Mouse (Mus musculus) heart, adult 2 months (tissue): Measurements from ENCODE around the gene G2e3.

Experiments used
- CTCF ChIP-seq: fragments of 200-600 bp; IDR thresholded peaks from 2 replicates; pipeline ENCODE4 v1.8.1; 2022; ENCODE audit warnings: antibody characterized with exemption, mild to moderate bottlenecking, moderate library complexity
- POLR2A ChIP-seq: fragments of 200-500 bp; IDR thresholded peaks from 2 replicates; pipeline ENCODE4 v1.6.1; 2011; ENCODE audit warnings: mild to moderate bottlenecking, low read depth, low read length, control low read depth; ENCODE audit not compliant: insufficient read depth

GRCm38 (mm10) chr12:51346121-51346520, 1.7 kb upstream of the G2e3 start:
- TF ChIP-seq CTCF (no peak), POLR2A (no peak)
